Mouse (Mus musculus): Measurements from ENCODE around the gene Pa2g4.

Pa2g4 gene

GRCm38 (mm10) chr10:128515044-128515443 is 50.7 kb downstream of the Pa2g4 start:
- in situ Hi-C loops (cut with MboI; ENCODE audit: low pct_unique_long_range_greater_than_20kb in 1 of 2, low sequenced_read_pairs in 2 of 2, unreplicated experiment in 1 of 2): no loop called here

- in situ Hi-C loops (cut with MboI; ENCODE audit: low pct_unique_long_range_greater_than_20kb in 1 of 2, low sequenced_read_pairs in 2 of 2, unreplicated experiment in 1 of 2): no loop called here
These were observed 54.0 kb downstream of the Pa2g4 start for GRCm38 (mm10) chr10:128511761-128512160.

GRCm38 (mm10) chr10:128511189-128511588 is 54.6 kb downstream of the Pa2g4 start:
- in situ Hi-C loops (cut with MboI; ENCODE audit: low pct_unique_long_range_greater_than_20kb in 1 of 2, low sequenced_read_pairs in 2 of 2, unreplicated experiment in 1 of 2): no loop called here

- in situ Hi-C loops (cut with MboI; ENCODE audit: low pct_unique_long_range_greater_than_20kb in 1 of 2, low sequenced_read_pairs in 2 of 2, unreplicated experiment in 1 of 2): no loop called here
These were observed 55.5 kb downstream of the Pa2g4 start for GRCm38 (mm10) chr10:128510301-128510700.

- in situ Hi-C loops (cut with MboI; ENCODE audit: low pct_unique_long_range_greater_than_20kb in 1 of 2, low sequenced_read_pairs in 2 of 2, unreplicated experiment in 1 of 2): no loop called here
These were observed 56.0 kb downstream of the Pa2g4 start for GRCm38 (mm10) chr10:128509831-128510230.

- in situ Hi-C loops (cut with MboI; ENCODE audit: low pct_unique_long_range_greater_than_20kb in 1 of 2, low sequenced_read_pairs in 2 of 2, unreplicated experiment in 1 of 2): no loop called here
These were observed 56.6 kb downstream of the Pa2g4 start for GRCm38 (mm10) chr10:128509203-128509602.

- in situ Hi-C loops (cut with MboI; ENCODE audit: low pct_unique_long_range_greater_than_20kb in 1 of 2, low sequenced_read_pairs in 2 of 2, unreplicated experiment in 1 of 2): no loop called here
These were observed 57.5 kb downstream of the Pa2g4 start for GRCm38 (mm10) chr10:128508260-128508659.
